In genomic region chr6:18401066-18401674, GRCm38 (mm10) we compare ENCODE assay signal across 9 mouse cellular contexts.
DNase-seq lines count a peak whose midpoint lies in the region; ATAC-seq and TF ChIP-seq lines count a peak whose summit lies in the region.
"Had no signal": no experiment of that assay in that cellular context is flagged by ENCODE, and none has a peak within 500 bp of the region (broad histone marks: within the 10 kb centered on the region; RNA-seq: fewer than 3 reads in every experiment).

No protein-coding gene starts in this region.

- WGBS in midbrain, embryonic 15.5 days: 77% methylated on average over 1 of the region's 1 CpGs

- peak; percentile 82 for ATAC-seq in common myeloid progenitor, adult 5-6 weeks (replicated peaks; ENCODE audit: low read depth, poor library complexity, severe bottlenecking)
- peak; percentile 63; the same call in 1 of the 2 replicates for ATAC-seq in midbrain, embryonic 15.5 days (replicated peaks)
- ATAC-seq in megakaryocyte, adult 5-6 weeks (ENCODE audit: poor library complexity, severe bottlenecking): no peak

- H3K9ac ChIP-seq in midbrain, embryonic 15.5 days: no peak overlapping the region

- no peaks in the 10 kb centered on the region for H3K9me3 ChIP-seq in midbrain, embryonic 15.5 days

- H3K4me2 ChIP-seq in midbrain, embryonic 15.5 days: no peak overlapping the region

- H3K36me3 ChIP-seq in midbrain, embryonic 15.5 days (replicated peaks): peaks cover 51% of the 10 kb centered on the region

- peak; percentile 87 for TF ChIP-seq CTCF in layer of hippocampus, adult 2 months (conservative IDR thresholded peaks at IDR 0.05)

- no peaks in the 10 kb centered on the region for H3K27me3 ChIP-seq in midbrain, embryonic 15.5 days (replicated peaks)

- no peak overlapping the region for H3K4me3 ChIP-seq in layer of hippocampus, adult 2 months
- no peak overlapping the region for H3K4me3 ChIP-seq in midbrain, embryonic 15.5 days

- peak overlapping the region; percentile 16; the same call in 1 of the 2 replicates for H3K27ac ChIP-seq in layer of hippocampus, adult 2 months
- H3K27ac ChIP-seq in midbrain, embryonic 15.5 days: no peak overlapping the region

- DNase-seq in cerebellum, postnatal 10 days: peak; percentile 23 to 54
- no peak for DNase-seq in cerebellum, adult 9-11 months
- no peak for DNase-seq in layer of hippocampus, adult 2 months (ENCODE audit: low spot score in 2 of 2)
- DNase-seq in layer of hippocampus, adult 9-11 months: no peak
- no peak for DNase-seq in thymus, adult 18-20 months
- DNase-seq: adrenal gland, adult 8-10 months had no signal

- H3K4me1 ChIP-seq in midbrain, embryonic 15.5 days: no peaks in the 10 kb centered on the region

Comparison
In these comparisons a context has a peak if more than half of its experiments do, and no peak if none do; other contexts are left out.
1. DNase-seq: peak in cerebellum, postnatal 10 days (2 of 2); none in cerebellum, adult 9-11 months (single experiment), layer of hippocampus, adult 2 months (0 of 2), layer of hippocampus, adult 9-11 months (single experiment) and thymus, adult 18-20 months (0 of 2).